Mouse (Mus musculus) G1E (cell line): ENCODE measurements around the gene Pitpnm3. TPM values are rescaled to one million over a fixed set of nuclear protein-coding genes. Genes with fewer than 3 reads are reported as not detected.

Experiments
- ATAC-seq: 2 replicates; pipeline ENCODE4 v1.8.0; 2016; ENCODE audit warnings: mild to moderate bottlenecking; ENCODE audit not compliant: insufficient number of reproducible peaks, poor library complexity, low FRiP score, severe bottlenecking; ENCODE audit errors: extremely low read depth
- DNase-seq: peaks from one replicate; pipeline ENCODE4 v3.0.0; 2012; ENCODE audit warnings: low spot score
- H3K27me3 ChIP-seq: 2 replicates; pipeline ENCODE4 v1.6.1; 2012; ENCODE audit warnings: mild to moderate bottlenecking, low read length, inconsistent platforms; ENCODE audit not compliant: insufficient read depth
- H3K36me3 ChIP-seq: replicated peaks from 2 replicates; pipeline ENCODE3; 2012; ENCODE audit warnings: mild to moderate bottlenecking, inconsistent platforms
- H3K4me1 ChIP-seq: 2 replicates; pipeline ENCODE4 v1.6.1; 2012; ENCODE audit warnings: low read depth, low read length, inconsistent platforms, mixed read lengths; ENCODE audit not compliant: insufficient read depth
- H3K4me3 ChIP-seq: 2 replicates; pipeline ENCODE4 v1.5.1; 2012; ENCODE audit warnings: low read depth, mild to moderate bottlenecking, inconsistent platforms, low read length, moderate library complexity, mixed read lengths
- H3K9me3 ChIP-seq: replicated peaks from 2 replicates; pipeline ENCODE4 v1.6.1; 2012; ENCODE audit warnings: inconsistent platforms
- CTCF ChIP-seq: IDR thresholded peaks from 2 replicates; pipeline ENCODE4 v1.5.1; 2012; ENCODE audit warnings: low read depth, low read length, inconsistent platforms, mixed read lengths
- GATA1 ChIP-seq: IDR thresholded peaks from 2 replicates; pipeline ENCODE4 v1.6.1; 2012; ENCODE audit warnings: borderline replicate concordance, low read length, inconsistent platforms, mixed read lengths
- GATA2 ChIP-seq: IDR thresholded peaks from 2 replicates; pipeline ENCODE4 v1.6.1; 2012; ENCODE audit warnings: low read depth, low read length, inconsistent platforms, borderline replicate concordance
- POLR2AphosphoS5 ChIP-seq: IDR thresholded peaks from 2 replicates; pipeline ENCODE4 v1.6.1; 2012; ENCODE audit warnings: low read depth, low read length, inconsistent platforms; ENCODE audit not compliant: insufficient replicate concordance
- TAL1 ChIP-seq: conservative IDR thresholded peaks from 2 replicates; pipeline ENCODE4 v1.6.1; 2012; ENCODE audit warnings: low read depth, low read length, inconsistent platforms, mixed read lengths
- polyA plus RNA-seq: library from polyadenylated mRNA; stranded (reverse); fragments of >175 nt; gene quantifications from 2 replicates; pipeline ENCODE4 v1.2.3, GENCODE M21; 2012
- total RNA-seq, 2 experiments: library from RNA; stranded (forward) in 1 of 2; stranded (reverse) in 1 of 2; fragments of 200-1000 nt in 1 of 2; fragments of >200 nt in 1 of 2; fragmentation: Nextera tagmentation in 1 of 2; gene quantifications; 2 replicates each; pipeline ENCODE4 v1.2.3; 2014 to 2017

Pitpnm3 gene
- total RNA-seq (2014; fragmentation: Nextera tagmentation) (not detected in 2 replicates), total RNA-seq (2017) (0.06 and 0.27 TPM in 2 replicates), polyA plus RNA-seq (0.01 TPM in 1 of 2 replicates, not detected in the other)

DNA sequence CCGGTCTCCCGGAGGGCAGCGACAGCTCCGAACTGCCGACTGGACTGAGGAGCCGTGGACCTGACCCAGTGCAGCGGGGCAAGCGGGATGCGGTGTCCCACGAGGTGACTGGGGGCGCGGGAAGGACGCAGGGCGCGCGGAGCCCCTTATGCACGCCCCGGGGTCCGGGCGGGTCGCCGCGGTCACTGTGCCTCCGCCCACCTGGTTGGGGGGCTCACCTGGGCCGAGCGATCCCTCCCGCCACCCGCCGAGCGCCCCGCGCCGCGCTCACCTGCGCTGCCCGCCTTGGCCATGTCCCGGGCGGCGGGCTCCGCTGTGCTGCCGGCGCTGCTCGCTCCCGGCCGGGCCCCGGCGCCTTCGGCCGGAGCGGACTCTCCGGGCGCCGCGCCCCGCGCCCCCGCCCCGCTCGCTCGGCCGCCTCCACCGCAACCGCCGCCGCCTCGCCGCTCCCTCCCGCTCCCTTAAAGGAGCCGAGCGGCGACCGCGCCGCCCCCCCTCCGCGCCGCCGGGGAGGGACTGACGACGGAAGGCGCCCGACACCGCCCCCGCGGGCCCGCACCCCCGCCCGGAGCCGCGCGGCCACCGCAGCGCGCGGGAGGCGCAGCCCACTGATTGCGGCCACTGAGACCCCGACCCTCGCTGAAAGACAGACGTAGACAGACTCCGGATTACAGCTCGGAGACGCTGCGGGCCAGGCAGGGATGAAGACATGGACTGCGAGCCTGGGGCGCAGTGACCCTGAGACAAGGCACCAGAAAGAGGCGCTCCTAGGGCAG is at the start of gene Pitpnm3:
TSS of gene Pitpnm3 (minus strand) at position 396 of the 776 bp plus-strand sequence.
- no peaks in the 10 kb centered on the region for H3K27me3 ChIP-seq
- peaks cover 16% of the 10 kb centered on the region for H3K9me3 ChIP-seq
- DNase-seq (no peak), ATAC-seq (no peak)
- no peak within 1 kb of the TSS; the same call in 1 of the 2 replicates for H3K4me3 ChIP-seq
- TF ChIP-seq POLR2AphosphoS5 (no peak), TAL1 (no peak), GATA1 (no peak), CTCF (no peak), GATA2 (no peak)
- no peaks in the 10 kb centered on the region for H3K4me1 ChIP-seq
- H3K36me3 ChIP-seq: no peaks in the 10 kb centered on the region

DNA sequence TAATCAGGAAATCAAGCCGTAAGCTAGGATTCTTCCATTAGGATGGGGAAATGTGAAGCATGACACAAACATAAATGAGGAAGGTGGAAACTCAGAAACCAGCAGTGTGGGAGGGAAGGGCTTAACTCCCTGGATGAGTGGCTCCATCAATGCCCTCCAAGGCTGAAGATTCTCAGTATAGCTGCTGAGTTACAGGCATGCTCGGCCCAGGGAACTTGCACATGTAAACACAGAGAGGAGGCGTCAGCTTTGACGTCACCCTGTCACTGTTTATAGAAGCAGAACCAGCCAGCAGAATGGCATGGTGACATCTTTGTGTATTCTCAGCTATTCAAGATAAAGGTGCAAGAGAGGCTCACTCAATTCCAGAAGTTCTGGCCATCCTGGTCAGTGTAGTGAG is 48.7 kb upstream of the Pitpnm3 start:
- Histone ChIP-seq H3K27me3 (no peaks in the 10 kb centered on the region), H3K9me3 (no peaks in the 10 kb centered on the region), H3K36me3 (peaks cover 74% of the 10 kb centered on the region), H3K4me3 (no peak overlapping the region), H3K4me1 (no peaks in the 10 kb centered on the region)
- DNase-seq: no peak
- TF ChIP-seq CTCF (no peak), TAL1 (no peak), GATA1 (no peak), POLR2AphosphoS5 (no peak), GATA2 (no peak)
- ATAC-seq: no peak

DNA sequence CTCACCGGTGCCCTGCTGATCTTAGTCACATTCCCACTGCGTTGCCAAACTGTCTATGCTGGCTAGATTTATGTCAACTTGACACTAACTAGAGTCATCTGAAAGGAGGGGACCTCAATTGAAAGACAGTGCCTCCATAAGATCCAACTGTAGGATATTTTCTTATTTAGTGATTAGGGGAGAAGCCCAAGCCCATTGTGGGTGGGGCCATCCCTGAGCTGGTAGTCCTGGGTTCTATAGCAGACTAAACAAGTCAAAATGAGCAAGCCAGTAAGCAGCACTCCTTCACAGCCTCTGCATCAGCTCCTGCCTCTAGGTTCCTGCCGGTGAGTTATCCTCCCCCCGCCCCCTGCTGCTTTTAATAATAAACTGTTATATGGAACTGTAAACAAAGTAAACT is 45.6 kb upstream of the Pitpnm3 start:
- H3K4me3 ChIP-seq: no peak overlapping the region
- DNase-seq: no peak
- no peaks in the 10 kb centered on the region for H3K4me1 ChIP-seq
- no peak for ATAC-seq
- H3K36me3 ChIP-seq: peaks cover 76% of the 10 kb centered on the region
- no peaks in the 10 kb centered on the region for H3K27me3 ChIP-seq
- TF ChIP-seq GATA2 (no peak), TAL1 (no peak), CTCF (no peak), POLR2AphosphoS5 (no peak), GATA1 (no peak)
- H3K9me3 ChIP-seq: no peaks in the 10 kb centered on the region

DNA sequence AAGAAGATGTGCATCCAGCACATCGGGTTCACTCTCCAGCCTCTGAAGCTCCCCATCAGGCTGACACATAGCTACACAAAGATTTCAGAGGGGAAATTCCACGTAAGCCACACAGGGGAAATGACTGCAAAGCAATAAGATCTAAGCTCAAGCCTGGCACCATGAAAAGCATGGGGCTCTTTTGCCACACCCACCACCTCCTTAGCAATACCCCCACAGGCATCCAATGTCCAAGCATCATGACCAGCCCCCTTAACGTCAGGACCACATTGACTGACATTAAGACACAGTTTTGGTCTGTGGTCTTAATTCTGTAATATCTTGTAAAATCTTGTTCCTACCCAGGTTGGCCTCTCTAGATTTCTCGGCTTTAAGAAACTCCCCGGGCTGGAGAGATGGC is 45.0 kb upstream of the Pitpnm3 start:
- no peaks in the 10 kb centered on the region for H3K27me3 ChIP-seq
- peaks cover 76% of the 10 kb centered on the region for H3K36me3 ChIP-seq
- DNase-seq (no peak), ATAC-seq (no peak)
- no peak for TF ChIP-seq GATA2
- no peak for TF ChIP-seq POLR2AphosphoS5
- TF ChIP-seq TAL1: no peak
- TF ChIP-seq GATA1: no peak
- TF ChIP-seq CTCF: no peak
- H3K4me3 ChIP-seq: no peak overlapping the region
- no peaks in the 10 kb centered on the region for H3K4me1 ChIP-seq
- H3K9me3 ChIP-seq: no peaks in the 10 kb centered on the region

DNA sequence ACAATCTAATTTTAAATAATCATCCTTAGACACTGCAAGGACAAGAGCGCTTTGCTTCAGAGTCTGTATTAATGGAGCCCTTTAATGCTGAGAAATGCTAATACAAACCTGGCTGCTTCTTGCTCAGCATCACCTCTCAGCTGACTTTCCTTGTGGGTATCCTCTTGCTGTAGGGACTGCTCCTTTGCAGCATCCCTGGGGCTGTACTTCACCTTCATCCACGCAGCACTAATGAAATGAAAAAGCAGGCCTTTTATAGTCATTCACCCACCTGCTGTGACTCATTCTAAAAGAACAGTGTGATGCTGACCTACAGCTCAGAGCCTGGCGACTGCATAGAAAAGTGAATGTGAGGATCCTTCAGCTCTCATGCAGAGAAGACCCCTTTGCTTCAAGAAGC is 41.0 kb upstream of the Pitpnm3 start:
- peaks cover 86% of the 10 kb centered on the region for H3K36me3 ChIP-seq
- no peaks in the 10 kb centered on the region for H3K9me3 ChIP-seq
- no peaks in the 10 kb centered on the region for H3K27me3 ChIP-seq
- DNase-seq (no peak), ATAC-seq (no peak)
- H3K4me1 ChIP-seq: no peaks in the 10 kb centered on the region
- no peak for TF ChIP-seq POLR2AphosphoS5
- no peak for TF ChIP-seq TAL1
- no peak for TF ChIP-seq GATA2
- no peak for TF ChIP-seq CTCF
- no peak for TF ChIP-seq GATA1
- H3K4me3 ChIP-seq: no peak overlapping the region

DNA sequence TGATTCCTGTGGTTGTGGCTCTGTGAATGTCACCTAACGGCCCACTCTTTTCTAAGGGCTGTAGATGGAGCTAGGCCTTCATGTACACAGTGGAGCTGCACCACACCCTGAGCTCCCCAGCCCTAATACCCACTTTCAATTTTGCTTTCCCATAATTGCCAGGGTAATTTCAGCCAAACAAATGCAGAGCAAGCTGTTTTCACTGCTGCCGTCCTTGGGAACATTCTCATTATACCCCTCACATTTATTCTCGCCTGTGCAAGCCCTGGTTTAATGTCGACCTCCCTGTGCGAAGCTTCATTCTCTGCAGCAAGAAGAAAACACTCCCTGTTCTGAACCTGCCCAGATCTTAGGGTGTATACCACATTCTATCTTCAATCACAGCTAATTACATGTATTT is 40.4 kb upstream of the Pitpnm3 start:
- H3K36me3 ChIP-seq: peaks cover 80% of the 10 kb centered on the region
- no peak for DNase-seq
- H3K4me3 ChIP-seq: no peak overlapping the region
- H3K9me3 ChIP-seq: no peaks in the 10 kb centered on the region
- H3K27me3 ChIP-seq: no peaks in the 10 kb centered on the region
- no peak for ATAC-seq
- TF ChIP-seq CTCF (no peak), POLR2AphosphoS5 (no peak), TAL1 (no peak), GATA1 (no peak), GATA2 (no peak)
- H3K4me1 ChIP-seq: no peaks in the 10 kb centered on the region
